Mouse (Mus musculus): ENCODE results near the gene Tbp.

GRCm38 (mm10) chr17:15526986-15527810, 27.5 kb downstream of the Tbp start, which contains the start of gene Pdcd2:
- TF ChIP-seq CTCF (IDR thresholded peaks at IDR 0.05; ENCODE audit: low read depth) (peak; percentile 62), EP300 (optimal IDR thresholded peaks at IDR 0.05) (peak; percentile 58)

All from stomach, postnatal 0 days (tissue).